Mouse (Mus musculus): ENCODE data around the gene Gmds.
A peak's percentile ranks its signal among the peaks of the same experiment; 100 is the strongest.

Gmds gene

GRCm38 (mm10) chr13:32145916-32146315 lies 192.6 kb downstream of the Gmds start:
- DNase-seq: peak; percentile 44 to 58

- DNase-seq: peak in 1 of 2 experiments; percentile 13
Observed at GRCm38 (mm10) chr13:32145179-32145578, 193.4 kb downstream of the Gmds start.

- DNase-seq: no peak
Observed at GRCm38 (mm10) chr13:32143651-32144050, 194.9 kb downstream of the Gmds start.

GRCm38 (mm10) chr13:32134663-32135273 lies 203.8 kb downstream of the Gmds start:
- DNase-seq: no peak

GRCm38 (mm10) chr13:32129970-32130369 lies 208.6 kb downstream of the Gmds start:
- DNase-seq: no peak

- DNase-seq: no peak
Observed at GRCm38 (mm10) chr13:32118386-32118785, 220.2 kb downstream of the Gmds start.

- no peak for DNase-seq
Observed at GRCm38 (mm10) chr13:32115468-32115867, 223.1 kb downstream of the Gmds start.

GRCm38 (mm10) chr13:32113875-32114274 lies 224.7 kb downstream of the Gmds start:
- DNase-seq: no peak

GRCm38 (mm10) chr13:32088303-32088977 lies 250.1 kb downstream of the Gmds start:
- DNase-seq: peak; percentile 11 to 18

GRCm38 (mm10) chr13:32080520-32081249 lies 257.9 kb downstream of the Gmds start:
- no peak for DNase-seq

GRCm38 (mm10) chr13:32073630-32074029 lies 264.9 kb downstream of the Gmds start:
- DNase-seq: no peak

- no peak for DNase-seq
Observed at GRCm38 (mm10) chr13:32055321-32055720, 283.2 kb downstream of the Gmds start.

- no peak for DNase-seq
Observed at GRCm38 (mm10) chr13:32053587-32053986, 285.0 kb downstream of the Gmds start.

GRCm38 (mm10) chr13:32047980-32048959 lies 290.3 kb downstream of the Gmds start:
- DNase-seq: no peak

GRCm38 (mm10) chr13:32046961-32047360 lies 291.6 kb downstream of the Gmds start:
- DNase-seq: no peak

- DNase-seq: no peak
Observed at GRCm38 (mm10) chr13:32042748-32043147, 295.8 kb downstream of the Gmds start.

- no peak for DNase-seq
Observed at GRCm38 (mm10) chr13:32040822-32041221, 297.7 kb downstream of the Gmds start.

GRCm38 (mm10) chr13:32036902-32037301 lies 301.6 kb downstream of the Gmds start:
- DNase-seq: no peak

- no peak for DNase-seq
Observed at GRCm38 (mm10) chr13:32034799-32035448, 303.6 kb downstream of the Gmds start.

GRCm38 (mm10) chr13:32034139-32034538 lies 304.4 kb downstream of the Gmds start:
- DNase-seq: peak in 1 of 2 experiments; percentile 7

GRCm38 (mm10) chr13:32026226-32026975 lies 312.1 kb downstream of the Gmds start:
- DNase-seq: no peak
